Mouse (Mus musculus) small intestine, adult 10 weeks (tissue): Measurements from ENCODE around the gene Shisal2b. TPM values are rescaled to one million over a fixed set of nuclear protein-coding genes. Genes with fewer than 3 reads are reported as not detected.

ENCODE experiments used
- polyA plus RNA-seq: library from polyadenylated mRNA; stranded (reverse); fragments of 350-450 nt; fragmentation: Illumina TruSeq; extraction: RNeasy Lipid Tissue Mini Kit (QIAGEN cat#74804); gene quantifications from one replicate; pipeline ENCODE4 v1.2.3, GENCODE M21; 2014; ENCODE audit warnings: low replicate concordance

Shisal2b gene
- 1.2 TPM for polyA plus RNA-seq

GRCm38 (mm10) chr13:104863127-104863979, at the start of gene Shisal2b:
Shisal2b (minus strand) TSS chr13:104863893.

GRCm38 (mm10) chr13:104816635-104817571, 46.8 kb downstream of the Shisal2b start, which contains the start of gene Cwc27:
Cwc27 (minus strand) TSS chr13:104817142.

Other genes starting within 250 kb of the Shisal2b start
- 115 TPM for gene Srek1ip1, start 71.4 kb downstream of the Shisal2b start, polyA plus RNA-seq
- gene Cwc27, start 46.8 kb downstream of the Shisal2b start, polyA plus RNA-seq: 17.4 TPM
- gene Rgs7bp, start 191.0 kb upstream of the Shisal2b start, polyA plus RNA-seq: 7.4 TPM
- not detected for gene 4933425L06Rik, start 218.2 kb upstream of the Shisal2b start, polyA plus RNA-seq